Mouse (Mus musculus) kidney, embryonic 15.5 days (tissue): ENCODE measurements around the gene Adgre1. TPM values are rescaled to one million over a fixed set of nuclear protein-coding genes. Genes with fewer than 3 reads are reported as not detected.
"Not testable (repeated sequence)": the region's sequence is repeated elsewhere in the genome, so short reads cannot be mapped to it uniquely, and the experiment has no call there.

ENCODE experiments used
- ATAC-seq: fragments of 200-750 bp; cut with Nextera tagmentation; replicated peaks from 2 replicates; pipeline ENCODE4 v1.8.0; 2017; ENCODE audit warnings: moderate TSS enrichment; ENCODE audit not compliant: low FRiP score
- H3K27ac ChIP-seq: fragments of 300-500 bp; sonication (generic); 2 replicates; pipeline ENCODE4 v1.5.1; 2015; ENCODE audit warnings: mild to moderate bottlenecking, inconsistent platforms
- H3K27me3 ChIP-seq: fragments of 300-500 bp; sonication (generic); 2 replicates; pipeline ENCODE4 v1.6.1; 2015; ENCODE audit warnings: inconsistent platforms
- H3K36me3 ChIP-seq: fragments of 300-500 bp; sonication (generic); 2 replicates; pipeline ENCODE4 v1.6.1; 2015; ENCODE audit warnings: inconsistent platforms
- H3K4me1 ChIP-seq: fragments of 300-500 bp; sonication (generic); 2 replicates; pipeline ENCODE4 v1.6.1; 2015; ENCODE audit warnings: inconsistent platforms
- H3K4me2 ChIP-seq: fragments of 300-500 bp; sonication (generic); 2 replicates; pipeline ENCODE4 v1.6.1; 2015; ENCODE audit warnings: moderate library complexity, mild to moderate bottlenecking, inconsistent platforms
- H3K4me3 ChIP-seq: fragments of 300-500 bp; sonication (generic); replicated peaks from 2 replicates; pipeline ENCODE4 v1.5.1; 2015; ENCODE audit warnings: mild to moderate bottlenecking, inconsistent platforms
- H3K9ac ChIP-seq: fragments of 300-500 bp; sonication (generic); 2 replicates; pipeline ENCODE4 v1.6.1; 2015; ENCODE audit warnings: mild to moderate bottlenecking, inconsistent platforms
- H3K9me3 ChIP-seq: fragments of 300-500 bp; sonication (generic); replicated peaks from 2 replicates; pipeline ENCODE4 v1.6.1; 2016; ENCODE audit warnings: inconsistent platforms
- WGBS: fragments of 180-500 bp; shearing (Covaris S2); methylation state at CpG from one replicate; pipeline ENCODE4 v1.1.7; 2015; ENCODE audit warnings: mixed read lengths; 5-methylcytosine and 5-hydroxymethylcytosine counted together
- polyA plus RNA-seq: library from polyadenylated mRNA; unstranded; fragments of >200 nt; fragmentation: Nextera tagmentation; extraction: Ambion mirVana; gene quantifications from 2 replicates; pipeline ENCODE4 v1.2.1, GENCODE M21; 2015

Adgre1 gene
- polyA plus RNA-seq, result 4.3 and 4.6 TPM in 2 replicates

GRCm38 (mm10) chr17:57358441-57358840 is at the start of gene Adgre1:
Gene Adgre1 (plus strand): TSS chr17:57358691.
- H3K27ac ChIP-seq, result no peak within 1 kb of the TSS
- H3K4me2 ChIP-seq, result no peak within 1 kb of the TSS
- ATAC-seq, result no peak
- no peak within 1 kb of the TSS for H3K9ac ChIP-seq
- H3K9me3 ChIP-seq, result no peaks in the 10 kb centered on the region
- no peak within 1 kb of the TSS for H3K4me3 ChIP-seq
- no peaks in the 10 kb centered on the region for H3K4me1 ChIP-seq
- no peaks in the 10 kb centered on the region for H3K27me3 ChIP-seq
- 22% methylated on average over 1 of the region's 1 CpGs for WGBS
- H3K36me3 ChIP-seq, result no peaks in the 10 kb centered on the region

GRCm38 (mm10) chr17:57311801-57312200 is 46.7 kb upstream of the Adgre1 start:
- no peak overlapping the region for H3K9ac ChIP-seq
- no peaks in the 10 kb centered on the region for H3K27me3 ChIP-seq
- no peak overlapping the region; the same call in 1 of the 2 replicates for H3K4me2 ChIP-seq
- 0 out of 2 replicates have a peak, but pooled peaks have one; percentile 29 for ATAC-seq
- H3K4me3 ChIP-seq, result no peak overlapping the region
- 38% methylated on average over 13 of the region's 13 CpGs for WGBS
- H3K9me3 ChIP-seq, result no peaks in the 10 kb centered on the region
- no peaks in the 10 kb centered on the region for H3K36me3 ChIP-seq
- no peaks in the 10 kb centered on the region for H3K4me1 ChIP-seq
- H3K27ac ChIP-seq, result no peak overlapping the region

GRCm38 (mm10) chr17:57327615-57328014 is 30.9 kb upstream of the Adgre1 start:
- Histone ChIP-seq H3K36me3 (no peaks in the 10 kb centered on the region), H3K9me3 (no peaks in the 10 kb centered on the region), H3K27ac (no peak overlapping the region), H3K4me1 (no peaks in the 10 kb centered on the region), H3K27me3 (0 out of 2 replicates have a peak, but pooled peaks cover 3% of the 10 kb centered on the region), H3K4me2 (no peak overlapping the region), H3K4me3 (no peak overlapping the region), H3K9ac (no peak overlapping the region)
- no peak for ATAC-seq
- WGBS, result 65% methylated on average over 8 of the region's 8 CpGs

- H3K9me3 ChIP-seq, result no peaks in the 10 kb centered on the region
- H3K4me2 ChIP-seq, result no peak overlapping the region
- H3K27ac ChIP-seq, result no peak overlapping the region
- no peaks in the 10 kb centered on the region for H3K4me1 ChIP-seq
- 0 out of 2 replicates have a peak, but pooled peaks cover 3% of the 10 kb centered on the region for H3K27me3 ChIP-seq
- H3K9ac ChIP-seq, result no peak overlapping the region
- no peak overlapping the region for H3K4me3 ChIP-seq
- 39% methylated on average over 6 of the region's 6 CpGs for WGBS
- no peaks in the 10 kb centered on the region for H3K36me3 ChIP-seq
- no peak for ATAC-seq
These were observed 29.5 kb upstream of the Adgre1 start for GRCm38 (mm10) chr17:57328944-57329343.

- Histone ChIP-seq H3K4me1 (0 out of 2 replicates have a peak, but pooled peaks cover 3% of the 10 kb centered on the region), H3K27me3 (no peaks in the 10 kb centered on the region), H3K36me3 (no peaks in the 10 kb centered on the region), H3K9me3 (no peaks in the 10 kb centered on the region), H3K27ac (no peak overlapping the region), H3K4me3 (no peak overlapping the region), H3K9ac (no peak overlapping the region), H3K4me2 (no peak overlapping the region)
- no peak for ATAC-seq
- WGBS, result 91% methylated on average over 8 of the region's 8 CpGs
These were observed 27.5 kb upstream of the Adgre1 start for GRCm38 (mm10) chr17:57330993-57331392.

- Histone ChIP-seq H3K36me3 (no peaks in the 10 kb centered on the region), H3K9me3 (no peaks in the 10 kb centered on the region), H3K9ac (no peak overlapping the region), H3K4me2 (no peak overlapping the region), H3K4me3 (no peak overlapping the region), H3K4me1 (0 out of 2 replicates have a peak, but pooled peaks cover 3% of the 10 kb centered on the region), H3K27ac (no peak overlapping the region), H3K27me3 (no peaks in the 10 kb centered on the region)
- 92% methylated on average over 4 of the region's 4 CpGs for WGBS
- no peak for ATAC-seq
These were observed 26.2 kb upstream of the Adgre1 start for GRCm38 (mm10) chr17:57332241-57332640.

- no peak overlapping the region for H3K4me3 ChIP-seq
- no peaks in the 10 kb centered on the region for H3K27me3 ChIP-seq
- no peak overlapping the region for H3K27ac ChIP-seq
- H3K9me3 ChIP-seq, result no peaks in the 10 kb centered on the region
- no peaks in the 10 kb centered on the region for H3K36me3 ChIP-seq
- H3K9ac ChIP-seq, result no peak overlapping the region
- ATAC-seq, result no peak
- WGBS, result 64% methylated on average over 9 of the region's 9 CpGs
- peak overlapping the region; percentile 39 for H3K4me2 ChIP-seq
- H3K4me1 ChIP-seq, result 0 out of 2 replicates have a peak, but pooled peaks cover 3% of the 10 kb centered on the region
These were observed 24.3 kb upstream of the Adgre1 start for GRCm38 (mm10) chr17:57334001-57334760.

- no peak overlapping the region for H3K9ac ChIP-seq
- WGBS, result 7% methylated on average over 16 of the region's 16 CpGs
- ATAC-seq, result 0 out of 2 replicates have a peak, but pooled peaks have one; percentile 30
These were observed 23.7 kb upstream of the Adgre1 start for GRCm38 (mm10) chr17:57334761-57335150.

GRCm38 (mm10) chr17:57335194-57335593 is 23.3 kb upstream of the Adgre1 start:
- H3K4me3 ChIP-seq, H3K27ac ChIP-seq, H3K9ac ChIP-seq, H3K36me3 ChIP-seq, H3K9me3 ChIP-seq, H3K27me3 ChIP-seq, ATAC-seq, H3K4me1 ChIP-seq: not testable (repeated sequence)
- 72% methylated on average over 9 of the region's 9 CpGs for WGBS
- 0 out of 2 replicates have a peak overlapping the region, but pooled peaks have one; percentile 39 for H3K4me2 ChIP-seq

More at GRCm38 (mm10) chr17:57334761-57335150, 23.7 kb upstream of the Adgre1 start:
- Histone ChIP-seq H3K9me3 (no peaks in the 10 kb centered on the region), H3K27ac (no peak overlapping the region), H3K4me2 (peak overlapping the region; percentile 39), H3K36me3 (no peaks in the 10 kb centered on the region), H3K4me3 (no peak overlapping the region), H3K27me3 (no peaks in the 10 kb centered on the region; the same call in 1 of the 2 replicates), H3K4me1 (0 out of 2 replicates have a peak, but pooled peaks cover 3% of the 10 kb centered on the region)

- no peak overlapping the region for H3K9ac ChIP-seq
- no peak overlapping the region for H3K4me2 ChIP-seq
- H3K36me3 ChIP-seq, result no peaks in the 10 kb centered on the region
- WGBS, result 9% methylated on average over 11 of the region's 11 CpGs
- no peaks in the 10 kb centered on the region for H3K9me3 ChIP-seq
- no peak overlapping the region for H3K27ac ChIP-seq
- no peaks in the 10 kb centered on the region; the same call in 1 of the 2 replicates for H3K27me3 ChIP-seq
- no peak overlapping the region for H3K4me3 ChIP-seq
- H3K4me1 ChIP-seq, result 0 out of 2 replicates have a peak, but pooled peaks cover 3% of the 10 kb centered on the region
- peak; percentile 80 for ATAC-seq
These were observed 22.7 kb upstream of the Adgre1 start for GRCm38 (mm10) chr17:57335673-57336303.

- Histone ChIP-seq H3K4me1 (0 out of 2 replicates have a peak, but pooled peaks cover 3% of the 10 kb centered on the region), H3K9ac (no peak overlapping the region), H3K27me3 (no peaks in the 10 kb centered on the region; the same call in 1 of the 2 replicates), H3K36me3 (no peaks in the 10 kb centered on the region), H3K9me3 (no peaks in the 10 kb centered on the region; the same call in 1 of the 2 replicates), H3K4me2 (no peak overlapping the region), H3K4me3 (no peak overlapping the region), H3K27ac (no peak overlapping the region)
- ATAC-seq, result no peak
- 86% methylated on average over 10 of the region's 10 CpGs for WGBS
These were observed 20.5 kb upstream of the Adgre1 start for GRCm38 (mm10) chr17:57337996-57338395.

- no peaks in the 10 kb centered on the region; the same call in 1 of the 2 replicates for H3K27me3 ChIP-seq
- no peak overlapping the region for H3K4me3 ChIP-seq
- H3K27ac ChIP-seq, result no peak overlapping the region
- ATAC-seq, result no peak
- no peaks in the 10 kb centered on the region; the same call in 1 of the 2 replicates for H3K9me3 ChIP-seq
- H3K4me2 ChIP-seq, result no peak overlapping the region
- no peaks in the 10 kb centered on the region for H3K36me3 ChIP-seq
- H3K9ac ChIP-seq, result no peak overlapping the region
- H3K4me1 ChIP-seq, result 0 out of 2 replicates have a peak, but pooled peaks cover 3% of the 10 kb centered on the region
- WGBS, result 70% methylated on average over 9 of the region's 9 CpGs
These were observed 19.2 kb upstream of the Adgre1 start for GRCm38 (mm10) chr17:57339298-57339697.
